Mouse (Mus musculus) layer of hippocampus, postnatal 14 days (tissue): Measurements from ENCODE around the gene Neurl4. TPM values are rescaled to one million over a fixed set of nuclear protein-coding genes. Genes with fewer than 3 reads are reported as not detected.

ENCODE experiments used
- DNase-seq, 2 experiments: peaks; one replicate each; pipeline ENCODE4 v3.0.0; 2021 to 2022; ENCODE audit warnings: low spot score in 2 of 2, mixed read lengths in 1 of 2
- total RNA-seq, 2 experiments: library from RNA; stranded (reverse); gene quantifications; 2 replicates each; pipeline ENCODE4 v1.2.3; 2021

Neurl4 gene
- total RNA-seq, 2 experiments from 2014 or later, result 108 to 124 TPM

GRCm38 (mm10) chr11:69930967-69931537 lies 30.2 kb downstream of the Neurl4 start:
- DNase-seq, result no peak

- no peak for DNase-seq
Observed at GRCm38 (mm10) chr11:69931769-69932168, 30.9 kb downstream of the Neurl4 start.

- DNase-seq, result no peak
Observed at GRCm38 (mm10) chr11:69932254-69932653, 31.4 kb downstream of the Neurl4 start.

GRCm38 (mm10) chr11:69933066-69933465 lies 32.2 kb downstream of the Neurl4 start:
- DNase-seq, result no peak

- DNase-seq, result peak; percentile 90 to 92
Observed at GRCm38 (mm10) chr11:69934169-69934568, 33.3 kb downstream of the Neurl4 start.

- DNase-seq, result no peak
Observed at GRCm38 (mm10) chr11:69934681-69935080, 33.8 kb downstream of the Neurl4 start.

GRCm38 (mm10) chr11:69935137-69935879 lies 34.4 kb downstream of the Neurl4 start, which contains the start of gene Ybx2:
Ybx2 (plus strand) TSS chr11:69935796.
- peak; percentile 76 to 87 for DNase-seq

- no peak for DNase-seq
Observed at GRCm38 (mm10) chr11:69936156-69936555, 35.3 kb downstream of the Neurl4 start.

- no peak for DNase-seq
Observed at GRCm38 (mm10) chr11:69936714-69937347, 36.0 kb downstream of the Neurl4 start.

GRCm38 (mm10) chr11:69937385-69937784 lies 36.5 kb downstream of the Neurl4 start:
- no peak for DNase-seq

- no peak for DNase-seq
Observed at GRCm38 (mm10) chr11:69937834-69938233, 37.0 kb downstream of the Neurl4 start.

GRCm38 (mm10) chr11:69938401-69938979 lies 37.6 kb downstream of the Neurl4 start:
- DNase-seq, result no peak

GRCm38 (mm10) chr11:69939181-69939580 lies 38.3 kb downstream of the Neurl4 start:
- no peak for DNase-seq

- DNase-seq, result no peak
Observed at GRCm38 (mm10) chr11:69939731-69940130, 38.9 kb downstream of the Neurl4 start.

GRCm38 (mm10) chr11:69940962-69941361 lies 40.1 kb downstream of the Neurl4 start:
- DNase-seq, result no peak

GRCm38 (mm10) chr11:69945216-69945615 lies 44.3 kb downstream of the Neurl4 start:
- no peak for DNase-seq

GRCm38 (mm10) chr11:69945997-69946891 lies 45.4 kb downstream of the Neurl4 start:
- no peak for DNase-seq

GRCm38 (mm10) chr11:69947337-69948065 lies 46.6 kb downstream of the Neurl4 start:
- no peak for DNase-seq

GRCm38 (mm10) chr11:69948066-69948762 lies 47.3 kb downstream of the Neurl4 start, which contains the start of gene Slc2a4:
Slc2a4 (minus strand) TSS chr11:69948188.
- DNase-seq, result peak; percentile 62 to 77
